Mouse (Mus musculus): Measurements from ENCODE around the gene Cryab.
A peak's percentile ranks its signal among the peaks of the same experiment; 100 is the strongest.

Cryab gene

DNA sequence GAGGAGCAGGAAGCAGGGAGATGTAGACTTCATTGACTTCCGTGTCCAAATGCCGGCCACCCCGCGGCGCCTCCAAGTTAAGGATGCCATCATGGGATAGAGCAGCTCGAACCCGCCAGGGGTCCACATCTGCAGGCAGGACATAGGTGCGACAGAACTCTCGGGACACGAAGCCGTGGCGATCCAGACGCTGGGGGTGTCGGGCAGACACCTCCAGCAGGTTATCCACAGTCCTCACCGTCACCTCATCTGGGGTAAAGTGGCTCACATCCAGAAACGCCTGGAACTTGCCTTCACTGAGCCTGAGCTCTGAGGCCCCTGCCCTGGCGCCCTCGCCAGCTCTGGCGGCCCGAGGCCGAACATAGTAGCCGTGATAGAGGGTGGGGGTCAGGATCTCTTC lies at the start of gene Cryab:
Gene Cryab, plus strand, starts transcription at position 3 of the 400 bp plus-strand sequence.
- no peak for DNase-seq (ENCODE audit: low spot score)

DNA sequence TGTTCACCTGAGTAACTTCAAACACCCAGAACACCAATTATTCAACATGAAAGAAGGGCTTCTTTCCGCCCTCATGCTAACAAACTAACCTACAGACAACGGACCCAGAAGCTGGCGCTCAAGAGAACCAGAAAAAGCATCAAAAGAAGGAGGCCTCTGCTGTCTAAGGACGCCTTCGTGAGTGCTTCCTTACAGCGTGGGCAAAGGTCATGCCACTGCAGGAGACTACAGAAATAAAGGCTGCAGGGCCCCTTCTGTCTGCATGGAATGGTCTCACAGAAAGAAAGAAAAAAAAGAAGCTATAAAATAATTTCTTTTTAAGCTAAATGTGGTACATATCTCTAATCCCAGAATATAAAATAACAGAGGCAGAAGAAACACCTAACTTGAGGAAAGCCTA lies 46.2 kb upstream of the Cryab start:
- DNase-seq (ENCODE audit: low spot score) = no peak

DNA sequence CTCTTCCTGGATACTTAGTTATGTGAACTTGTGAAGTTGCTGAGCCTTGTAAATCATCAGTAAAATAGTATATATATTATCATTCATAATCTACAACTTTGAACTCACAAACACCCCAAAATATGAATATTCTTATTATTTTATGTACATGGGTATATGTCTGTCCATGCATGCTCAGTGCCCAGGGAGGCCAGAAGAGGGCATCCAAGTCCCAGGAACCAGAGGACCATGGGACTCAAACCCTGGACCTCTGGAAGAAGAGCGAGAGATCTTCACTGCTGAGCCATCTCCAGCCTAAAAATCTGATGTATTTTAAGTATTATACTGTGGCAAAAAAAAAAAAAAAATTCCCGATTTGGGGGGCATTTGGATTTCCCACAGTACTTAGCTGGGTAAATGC lies 42.0 kb upstream of the Cryab start:
- no peak for DNase-seq (ENCODE audit: low spot score)

DNA sequence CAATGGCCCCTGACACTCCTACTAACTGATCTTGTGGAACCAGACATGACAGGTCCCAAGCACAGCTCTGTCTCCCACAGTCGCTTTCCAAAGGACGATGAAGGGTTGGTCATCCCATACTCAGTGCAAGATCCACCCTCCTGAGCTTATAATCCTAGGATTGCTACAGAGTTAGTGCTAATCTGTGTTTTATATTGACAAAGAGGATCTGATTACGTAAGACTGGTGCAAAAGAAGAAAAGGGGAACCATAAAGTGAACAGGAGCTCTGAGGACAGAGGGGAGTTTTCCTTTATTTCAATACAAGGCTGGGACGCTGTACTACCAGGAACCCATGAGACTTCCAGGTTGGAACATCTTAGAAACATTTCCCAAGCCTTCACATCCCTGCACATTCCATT lies 39.8 kb upstream of the Cryab start:
- no peak for DNase-seq (ENCODE audit: low spot score)

DNA sequence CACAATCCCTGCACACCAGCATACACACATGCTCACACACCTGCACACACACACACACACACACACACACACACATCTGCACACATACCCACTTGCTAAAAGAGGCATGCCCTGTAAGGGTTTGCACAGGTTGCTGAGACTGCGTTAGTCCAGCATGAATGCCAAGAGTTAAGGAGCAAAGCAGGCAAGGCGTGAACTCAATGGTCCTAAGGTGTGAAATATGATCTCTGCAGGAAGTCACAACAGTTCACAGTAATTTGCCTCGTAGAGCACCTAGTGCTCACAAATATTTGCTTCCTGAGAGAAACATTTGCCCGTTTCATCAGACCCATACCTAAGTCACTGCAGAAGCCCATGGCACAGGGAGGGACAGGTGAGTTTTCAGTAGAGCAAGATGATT lies 36.9 kb upstream of the Cryab start:
- no peak for DNase-seq (ENCODE audit: low spot score)

DNA sequence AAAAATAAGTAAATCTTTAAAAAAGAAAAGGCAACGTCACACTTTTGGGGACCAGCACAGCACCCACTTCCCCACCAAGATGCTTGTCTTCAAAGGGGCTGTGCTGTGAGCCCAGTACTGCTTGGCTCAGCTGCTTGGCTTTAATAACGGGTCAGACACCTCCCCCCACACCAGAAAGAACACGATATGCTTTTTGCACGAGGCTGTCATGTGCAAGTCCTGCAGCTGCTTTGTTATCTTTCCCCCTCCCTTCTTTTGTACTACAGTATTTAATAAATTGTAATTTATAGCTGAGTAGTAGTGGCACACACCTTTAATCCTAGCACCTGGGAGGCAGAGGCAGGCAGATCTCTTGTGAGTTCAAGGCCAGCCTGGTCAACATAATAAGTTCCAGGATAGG lies 32.2 kb upstream of the Cryab start:
- no peak for DNase-seq (ENCODE audit: low spot score)

DNA sequence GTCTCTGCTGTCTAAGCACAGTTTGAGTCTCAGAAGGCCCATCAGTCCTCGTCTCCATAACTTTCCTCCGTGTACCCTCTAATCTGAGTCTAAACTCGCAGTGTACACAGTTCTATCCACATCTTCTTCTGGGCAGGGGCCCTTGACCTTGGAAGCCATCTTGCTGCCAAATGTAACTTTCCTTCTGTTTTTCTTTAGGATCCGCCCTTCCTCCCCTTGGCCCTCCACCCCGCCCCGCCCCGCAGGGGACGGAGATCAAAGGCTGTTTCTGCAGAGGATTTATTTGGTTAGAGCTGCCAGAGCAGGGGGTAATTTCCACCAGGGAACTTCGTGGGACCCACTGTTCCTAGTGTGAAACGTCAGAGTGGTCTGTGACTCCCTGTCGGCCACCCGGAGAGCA lies 30.1 kb upstream of the Cryab start:
- no peak for DNase-seq (ENCODE audit: low spot score)

DNA sequence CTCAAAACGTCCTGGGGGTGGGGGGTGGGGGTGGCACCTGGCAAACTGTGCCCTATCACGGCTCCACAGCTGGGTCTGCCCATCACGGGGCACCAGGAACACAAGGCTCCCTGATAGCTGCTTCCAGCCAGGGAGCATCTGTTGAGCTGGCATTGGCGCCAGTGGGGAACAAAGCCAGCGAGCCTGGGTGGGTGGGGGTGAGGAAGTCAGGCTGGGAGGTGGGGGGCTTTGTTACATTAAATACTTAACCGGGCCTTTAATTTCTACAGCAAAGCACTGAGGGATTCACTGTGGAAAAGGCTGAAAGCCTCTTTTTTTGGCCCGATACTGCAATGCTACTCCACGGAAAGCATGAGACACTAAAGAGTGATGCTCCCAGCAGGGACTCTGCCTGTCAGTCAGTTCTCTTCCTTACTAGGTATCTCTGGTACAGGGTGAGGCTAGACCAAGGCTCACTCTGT lies 28.6 kb upstream of the Cryab start:
- no peak for DNase-seq (ENCODE audit: low spot score)

DNA sequence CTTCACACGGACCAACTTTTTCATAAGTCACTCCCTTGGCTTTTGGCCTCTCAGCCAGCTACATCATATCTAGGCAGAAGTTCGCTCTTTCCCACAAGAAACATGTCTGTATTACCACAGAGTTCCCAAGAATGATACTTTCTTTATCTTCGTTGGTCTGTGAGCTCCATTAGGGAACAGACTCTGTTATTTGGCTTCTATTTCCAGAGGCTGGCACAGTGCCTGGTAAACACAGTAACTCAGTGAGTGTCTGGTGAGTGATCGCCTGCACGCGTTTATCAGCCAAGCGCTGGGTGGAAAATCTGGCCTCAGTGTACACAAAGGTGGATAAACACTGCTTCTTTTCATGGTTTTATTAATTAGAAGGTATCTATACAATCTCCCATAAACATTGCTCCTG lies 27.7 kb upstream of the Cryab start:
- peak; percentile 75 for DNase-seq (ENCODE audit: low spot score)

DNA sequence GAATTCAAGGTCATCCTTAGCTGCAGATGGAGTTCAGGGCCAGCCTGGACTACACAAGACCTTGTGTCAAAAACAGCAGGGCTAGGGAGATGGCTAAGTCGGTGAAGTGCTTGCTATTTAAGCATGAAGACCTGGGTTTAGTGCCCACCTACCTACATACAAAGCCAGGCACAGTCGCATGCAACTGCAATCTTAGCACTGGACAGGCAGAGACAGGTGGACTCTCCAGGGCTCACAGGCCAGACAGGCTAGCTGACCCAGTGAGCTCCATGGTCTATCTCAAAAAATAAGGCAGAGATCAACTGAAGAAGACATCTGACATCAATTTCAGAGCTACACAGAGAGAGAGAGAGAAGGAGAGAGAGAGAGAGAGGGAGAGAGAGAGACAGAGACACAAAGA lies 27.0 kb upstream of the Cryab start:
- no peak for DNase-seq (ENCODE audit: low spot score)

DNA sequence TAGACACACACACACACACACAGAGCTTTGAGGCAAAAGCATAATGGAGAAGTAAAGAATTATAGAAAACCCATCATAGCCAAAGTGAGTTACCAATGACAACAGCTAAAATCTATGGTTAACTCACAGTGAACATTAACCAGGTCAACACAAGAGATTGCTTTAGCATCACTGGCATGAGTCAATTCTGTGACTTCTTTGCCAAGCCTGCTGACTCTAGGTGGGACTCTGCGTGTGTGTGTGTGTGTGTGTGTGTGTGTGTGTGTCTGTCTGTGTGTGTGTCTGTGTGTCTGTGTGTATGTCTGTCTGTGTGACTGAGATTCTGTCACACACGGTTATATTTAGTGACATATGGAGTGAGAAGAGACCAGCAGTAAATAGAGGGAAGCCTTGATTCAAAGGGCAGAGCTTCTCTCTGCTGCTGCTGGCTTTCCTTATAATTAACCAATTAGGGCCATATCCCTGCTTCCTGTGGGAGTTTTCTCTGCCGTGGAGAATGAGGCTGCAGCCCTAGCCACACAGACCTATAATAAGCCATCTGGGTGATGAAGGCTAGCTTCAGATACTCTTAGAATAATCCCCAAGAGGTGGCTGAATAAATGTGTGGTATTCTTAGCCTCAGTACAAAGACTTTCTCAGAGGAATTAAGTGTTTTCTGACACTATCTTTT lies 26.3 kb upstream of the Cryab start:
- no peak for DNase-seq (ENCODE audit: low spot score)

DNA sequence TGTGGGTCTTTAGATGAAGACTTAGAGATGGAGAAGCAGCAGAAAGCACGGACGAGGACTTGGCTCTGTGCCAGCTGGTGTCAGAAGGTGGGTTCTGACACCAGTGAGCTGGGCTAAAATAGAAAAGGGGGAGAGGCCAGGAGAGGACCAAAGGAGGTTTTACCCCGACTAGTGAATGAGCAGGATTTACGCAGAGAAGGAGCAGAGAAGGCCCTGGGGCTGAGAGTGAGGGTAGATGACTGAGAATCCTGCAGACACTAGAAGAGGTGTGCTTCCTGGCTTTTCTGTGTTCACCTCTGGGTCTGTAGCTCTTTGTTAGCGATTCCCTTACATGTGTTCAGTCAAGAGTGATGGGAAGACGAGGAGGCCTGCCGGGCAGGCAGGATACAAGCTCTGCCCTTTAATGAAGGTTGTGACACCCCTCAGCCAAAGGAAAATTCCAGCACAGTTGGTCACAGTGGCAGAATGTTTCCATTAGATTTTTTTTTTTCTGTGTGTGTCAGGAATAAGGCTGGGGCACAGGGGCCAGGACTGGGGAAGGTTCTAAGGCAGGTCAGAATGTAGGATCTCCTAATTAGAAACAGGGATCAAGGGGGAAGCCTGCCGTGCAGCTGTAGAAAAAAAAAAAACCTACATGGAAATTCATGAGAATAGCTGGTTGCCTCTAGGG lies 25.1 kb upstream of the Cryab start:
- no peak for DNase-seq (ENCODE audit: low spot score)

DNA sequence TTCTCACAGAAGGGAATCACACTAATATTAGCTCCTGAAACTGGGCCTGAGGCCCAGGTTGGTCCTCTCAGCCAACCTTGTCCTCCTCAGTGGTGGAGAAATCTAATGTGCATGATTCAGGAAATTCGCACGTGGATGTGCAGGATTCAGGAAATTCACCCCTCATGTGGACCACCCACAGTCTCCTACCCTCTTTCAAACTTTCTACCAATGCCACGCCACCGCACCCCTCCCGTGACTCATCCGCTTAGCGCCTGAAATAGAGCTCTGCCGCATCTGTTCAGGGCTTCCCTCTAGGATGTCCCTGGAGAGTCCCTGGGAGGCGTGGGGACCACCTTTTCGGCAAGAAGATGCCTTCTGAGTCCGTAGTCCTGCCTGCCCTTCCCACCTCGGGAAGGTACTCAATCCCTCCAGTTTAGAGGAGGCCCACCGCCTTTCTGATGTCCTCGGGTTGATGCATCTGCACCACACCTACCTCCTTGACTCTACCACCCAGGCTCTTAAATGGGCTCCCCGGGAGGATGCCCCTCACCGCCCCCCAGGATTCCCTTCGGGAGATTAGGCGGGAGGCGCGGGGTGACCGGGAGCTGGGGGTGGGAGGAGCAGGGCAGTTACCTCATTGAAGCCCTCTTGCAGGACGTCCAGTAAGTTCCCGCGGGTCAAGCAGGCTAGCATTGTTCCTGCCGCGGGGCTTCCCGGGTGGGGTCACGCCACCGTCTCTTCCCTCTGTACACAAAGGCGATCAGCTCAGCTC lies 23.8 kb upstream of the Cryab start:
- DNase-seq (ENCODE audit: low spot score) = no peak

DNA sequence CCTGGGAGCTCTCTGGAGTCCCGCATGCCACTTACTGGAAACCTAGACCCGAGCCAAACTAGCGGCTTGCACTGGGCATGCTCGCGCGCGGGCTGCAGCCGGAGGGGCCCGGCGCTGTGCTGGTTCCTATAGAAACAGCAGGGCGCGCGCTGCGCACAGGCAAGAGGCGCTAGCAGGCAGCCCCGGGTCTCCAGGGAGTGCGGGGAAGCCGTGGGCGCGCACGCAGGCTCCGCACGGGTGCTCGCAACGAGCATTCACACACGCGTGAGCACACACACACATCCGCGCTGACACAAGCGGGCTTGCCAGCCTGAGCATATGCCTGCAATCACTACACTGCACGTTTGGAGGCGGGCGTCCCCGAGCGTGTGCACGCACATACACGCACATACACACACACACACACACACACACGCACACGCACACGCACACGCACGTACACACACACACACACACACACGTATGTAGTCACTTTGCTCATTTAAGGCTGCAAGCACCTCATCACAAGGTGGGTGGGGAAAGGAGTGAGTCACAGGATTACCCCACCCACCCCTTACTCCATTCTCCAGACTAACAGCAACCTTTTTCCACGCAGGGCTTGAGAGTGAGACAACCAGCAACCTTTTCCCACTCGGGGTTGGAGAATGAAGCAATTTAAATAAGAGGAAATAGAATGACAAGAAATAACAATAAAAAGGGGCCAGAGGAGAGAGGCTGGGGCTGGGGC lies 23.0 kb upstream of the Cryab start:
- DNase-seq (ENCODE audit: low spot score) = peak; percentile 67

DNA sequence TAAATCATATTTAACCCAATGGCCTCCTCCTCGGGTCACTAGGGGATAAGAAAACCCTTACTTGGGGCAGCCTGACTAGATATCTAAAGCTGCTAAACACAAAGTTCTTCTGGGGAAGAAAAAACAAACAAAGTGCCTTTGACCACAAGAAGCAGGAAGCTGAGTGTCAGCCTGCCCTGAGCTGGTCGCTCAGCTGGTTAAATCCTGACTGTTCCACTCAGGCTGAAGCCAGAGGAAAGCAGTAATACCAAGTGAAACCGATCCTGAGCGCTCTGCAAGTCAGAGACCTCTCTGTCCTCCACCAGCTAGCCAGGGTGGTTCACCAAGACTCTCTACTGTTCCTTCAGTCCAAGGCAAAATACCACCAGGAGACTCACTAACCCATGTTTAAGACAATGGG lies 21.5 kb upstream of the Cryab start:
- DNase-seq (ENCODE audit: low spot score) = no peak

DNA sequence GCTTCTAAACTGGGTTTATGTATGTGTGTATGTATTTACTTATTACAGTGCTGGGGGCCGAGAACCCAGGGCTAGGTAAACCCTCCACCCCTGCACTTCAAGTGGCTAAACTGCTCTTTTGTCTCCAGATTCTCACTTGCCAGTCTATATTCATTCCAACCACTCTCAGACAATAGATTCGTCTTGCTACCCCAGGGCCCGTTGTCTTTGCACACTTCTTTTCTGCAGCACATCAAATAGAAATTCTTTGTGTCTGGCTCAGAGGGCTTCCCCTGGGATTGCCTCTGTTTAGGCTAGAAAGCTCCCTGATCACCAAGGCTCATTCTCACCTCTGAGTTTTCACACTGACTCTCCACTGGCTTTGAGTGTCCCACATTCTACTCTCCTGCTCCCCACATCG lies 18.6 kb upstream of the Cryab start:
- no peak for DNase-seq (ENCODE audit: low spot score)

DNA sequence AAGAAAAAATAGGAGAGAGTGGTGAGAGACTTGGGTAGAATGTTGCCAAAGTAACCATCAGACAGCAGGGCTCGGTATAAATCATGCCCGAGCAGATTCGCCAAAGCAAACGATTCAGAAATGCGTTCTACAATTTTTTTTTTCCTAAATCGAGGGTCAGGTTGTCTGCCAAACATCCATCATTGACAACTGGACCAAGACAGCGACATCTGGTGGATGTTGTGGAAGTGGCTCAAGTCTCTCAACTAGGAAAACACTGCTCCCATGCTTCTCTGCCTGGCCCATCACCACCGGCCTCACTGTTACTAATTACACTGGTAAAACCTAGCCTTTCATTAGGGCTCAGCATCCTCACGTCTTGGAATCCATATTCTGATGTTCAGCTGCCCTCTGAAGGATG lies 16.1 kb upstream of the Cryab start:
- no peak for DNase-seq (ENCODE audit: low spot score)

DNA sequence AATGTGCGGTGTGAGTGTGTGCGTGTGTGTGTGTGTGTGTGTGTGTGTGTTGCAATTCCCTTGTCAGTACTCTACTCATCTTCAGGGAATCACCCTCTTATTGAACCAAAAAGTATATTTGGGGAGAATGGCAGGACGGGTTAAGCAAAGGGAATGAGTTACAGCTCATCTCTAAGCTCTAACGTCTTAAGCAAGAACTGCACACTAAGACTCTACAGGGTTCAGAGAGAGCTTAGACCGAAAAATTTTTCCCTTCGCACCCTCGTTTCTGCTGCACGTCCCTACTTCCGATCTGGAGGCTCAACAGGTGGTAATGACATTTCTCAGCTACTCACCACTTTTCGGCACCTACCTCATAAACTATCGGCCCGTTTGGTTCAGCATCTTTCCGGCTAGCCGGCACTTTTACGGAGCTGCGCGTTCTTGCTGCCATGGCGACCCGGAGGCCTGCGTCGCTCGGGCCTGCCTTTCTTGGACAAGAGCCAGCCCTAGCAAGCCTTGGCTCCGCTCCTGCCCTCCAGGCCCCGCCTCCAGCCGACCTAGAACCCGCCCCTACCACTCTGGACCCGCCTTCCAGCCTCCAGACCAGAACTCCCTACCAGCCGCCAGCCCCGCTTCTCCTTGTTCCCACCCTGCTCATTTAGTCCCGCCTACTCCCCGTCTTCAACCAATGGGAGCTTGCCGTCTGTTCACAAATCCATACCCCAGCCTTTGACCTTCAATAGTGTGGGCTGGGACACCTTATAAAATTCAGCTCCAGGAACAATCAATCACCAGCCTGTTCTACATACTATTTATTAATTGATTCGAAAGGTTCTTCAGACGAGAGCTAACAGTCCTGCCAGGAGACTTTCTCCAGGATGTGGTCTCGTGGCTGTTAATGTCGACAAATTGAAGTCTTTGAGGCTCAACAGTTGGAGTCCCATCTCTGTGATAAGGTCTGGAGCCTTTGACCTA lies 11.9 kb upstream of the Cryab start, which contains the start of gene Dixdc1:
Gene Dixdc1, minus strand, starts transcription at position 604 of the 957 bp plus-strand sequence.
- DNase-seq (ENCODE audit: low spot score) = peak; percentile 92

DNA sequence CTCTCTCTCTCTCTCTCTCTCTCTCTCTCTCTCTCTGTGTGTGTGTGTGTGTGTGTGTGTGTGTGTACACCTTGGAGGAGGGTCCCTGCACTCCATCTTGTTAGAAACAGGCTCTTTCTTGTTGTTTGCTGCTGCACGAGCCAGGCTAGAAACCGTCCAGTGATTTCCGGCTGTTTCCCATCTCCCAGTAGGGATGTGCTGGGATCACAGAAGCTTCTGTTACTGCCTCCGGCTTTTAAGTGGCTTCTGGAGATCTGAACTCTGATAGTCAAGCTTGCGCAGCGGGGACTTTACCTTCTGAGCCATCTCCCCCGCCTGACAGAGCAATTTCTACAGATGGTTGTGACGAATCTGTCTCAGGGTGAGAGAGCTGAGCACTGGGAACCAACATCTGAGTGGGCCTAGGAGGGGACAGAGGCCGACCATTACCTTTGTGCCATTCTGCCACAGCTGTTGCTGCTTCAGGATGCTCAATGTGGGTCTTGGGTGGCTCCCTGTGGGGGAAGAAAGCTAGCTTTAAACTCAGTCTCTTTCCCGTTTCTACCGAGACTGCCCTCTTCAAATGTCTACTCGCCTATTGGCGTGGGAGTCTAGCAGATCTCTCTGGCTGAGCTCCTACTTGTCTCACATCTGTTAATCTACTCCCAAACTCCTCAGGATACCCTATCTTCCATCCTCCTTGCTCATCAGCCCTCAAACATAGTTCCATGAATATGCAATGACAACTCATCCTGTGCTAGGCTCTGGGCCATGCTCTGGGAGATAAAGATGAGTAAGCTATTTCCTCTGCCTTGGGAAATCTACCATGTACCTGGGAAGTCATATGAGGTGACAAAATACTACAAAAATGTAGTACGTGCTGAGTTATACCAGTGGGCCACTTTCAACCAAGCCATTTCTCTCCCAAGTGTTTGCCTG lies 10.0 kb upstream of the Cryab start:
- no peak for DNase-seq (ENCODE audit: low spot score)

DNA sequence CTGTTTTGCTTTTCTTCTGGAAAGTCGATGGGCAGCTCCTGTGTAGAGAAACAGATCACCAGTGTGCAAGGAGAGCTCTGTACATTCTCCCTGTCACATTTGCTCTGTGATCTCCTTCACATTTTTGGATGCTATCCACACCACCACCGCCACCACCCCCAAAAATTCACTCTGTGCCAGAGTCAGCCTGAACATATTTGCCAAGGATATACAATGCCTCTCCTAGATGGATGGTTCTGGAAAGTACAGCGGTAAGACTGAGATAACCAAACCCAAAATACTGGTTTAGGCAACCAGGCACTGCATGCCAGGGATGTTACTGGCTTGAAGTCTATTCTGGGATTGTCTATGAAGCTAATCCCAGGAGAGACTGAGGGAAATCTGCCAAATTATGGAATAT lies 8.9 kb upstream of the Cryab start:
- no peak for DNase-seq (ENCODE audit: low spot score)

Data from ovary, adult 18-20 months (tissue).